Mouse (Mus musculus) hindbrain, embryonic 15.5 days (tissue): ENCODE measurements around the gene Vmn2r21. TPM values are rescaled to one million over a fixed set of nuclear protein-coding genes. Genes with fewer than 3 reads are reported as not detected.
"Not testable (repeated sequence)": the region's sequence is repeated elsewhere in the genome, so short reads cannot be mapped to it uniquely, and the experiment has no call there.

ENCODE experiments used
- ATAC-seq: fragments of 200-750 bp; cut with Nextera tagmentation; 2 replicates; pipeline ENCODE4 v1.8.0; 2017; ENCODE audit warnings: low read depth, moderate number of reproducible peaks, moderate TSS enrichment; ENCODE audit not compliant: low FRiP score
- H3K27ac ChIP-seq: fragments of 300-500 bp; sonication (generic); replicated peaks from 2 replicates; pipeline ENCODE4 v1.5.1; 2015; ENCODE audit warnings: mild to moderate bottlenecking, inconsistent platforms
- H3K27me3 ChIP-seq: fragments of 300-500 bp; sonication (generic); 2 replicates; pipeline ENCODE4 v1.6.1; 2015; ENCODE audit warnings: control low read depth, inconsistent platforms
- H3K36me3 ChIP-seq: fragments of 300-500 bp; sonication (generic); 2 replicates; pipeline ENCODE4 v1.6.1; 2015; ENCODE audit warnings: control low read depth, inconsistent platforms
- H3K4me1 ChIP-seq: fragments of 300-500 bp; sonication (generic); replicated peaks from 2 replicates; pipeline ENCODE4 v1.6.1; 2015; ENCODE audit warnings: control low read depth, inconsistent platforms
- H3K4me2 ChIP-seq: fragments of 300-500 bp; sonication (generic); 2 replicates; pipeline ENCODE4 v1.6.1; 2015; ENCODE audit warnings: moderate library complexity, mild to moderate bottlenecking, inconsistent platforms
- H3K4me3 ChIP-seq: fragments of 300-500 bp; sonication (generic); 2 replicates; pipeline ENCODE4 v1.5.1; 2015; ENCODE audit warnings: mild to moderate bottlenecking, inconsistent platforms
- H3K9ac ChIP-seq: fragments of 300-500 bp; sonication (generic); 2 replicates; pipeline ENCODE4 v1.6.1; 2015; ENCODE audit warnings: inconsistent platforms
- H3K9me3 ChIP-seq: fragments of 300-500 bp; sonication (generic); 2 replicates; pipeline ENCODE4 v1.6.1; 2016; ENCODE audit warnings: control low read depth, inconsistent platforms
- WGBS: fragments of 180-500 bp; shearing (Covaris S2); methylation state at CpG from one replicate; pipeline ENCODE4 v1.1.7; 2015; 5-methylcytosine and 5-hydroxymethylcytosine counted together
- polyA plus RNA-seq: library from polyadenylated mRNA; unstranded; fragments of >200 nt; fragmentation: Nextera tagmentation; extraction: Ambion mirVana; gene quantifications from 2 replicates; pipeline ENCODE4 v1.2.1, GENCODE M21; 2015

The Vmn2r21 gene
- polyA plus RNA-seq: not detected in 2 replicates

DNA sequence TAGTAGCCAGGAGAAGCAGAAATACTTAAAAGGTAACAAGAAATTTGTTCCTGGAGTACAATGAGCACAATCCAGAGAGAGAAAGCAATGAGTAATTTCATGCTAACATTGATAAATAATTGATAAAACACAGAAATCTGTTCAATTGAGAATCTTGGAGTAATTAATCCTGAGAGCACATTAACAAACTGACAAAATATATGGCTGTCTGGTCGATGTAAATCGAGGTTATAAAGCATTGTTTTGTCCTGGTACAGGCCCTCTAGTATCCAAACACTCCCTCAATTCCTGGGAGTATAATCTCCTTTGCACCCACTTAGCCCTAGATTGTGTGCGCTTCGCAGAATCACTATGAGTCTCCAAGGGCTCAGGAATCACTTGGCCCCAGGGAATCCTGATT lies at the start of gene Vmn2r21:
Vmn2r21 (minus strand) TSS at position 101 of the 400 bp plus-strand sequence.
- H3K36me3 ChIP-seq, H3K9ac ChIP-seq, H3K27ac ChIP-seq, H3K27me3 ChIP-seq, H3K4me3 ChIP-seq, H3K4me2 ChIP-seq, ATAC-seq, H3K4me1 ChIP-seq, H3K9me3 ChIP-seq: not testable (repeated sequence)
- no CpG with 5 or more reads among the region's 4 CpGs for WGBS

DNA sequence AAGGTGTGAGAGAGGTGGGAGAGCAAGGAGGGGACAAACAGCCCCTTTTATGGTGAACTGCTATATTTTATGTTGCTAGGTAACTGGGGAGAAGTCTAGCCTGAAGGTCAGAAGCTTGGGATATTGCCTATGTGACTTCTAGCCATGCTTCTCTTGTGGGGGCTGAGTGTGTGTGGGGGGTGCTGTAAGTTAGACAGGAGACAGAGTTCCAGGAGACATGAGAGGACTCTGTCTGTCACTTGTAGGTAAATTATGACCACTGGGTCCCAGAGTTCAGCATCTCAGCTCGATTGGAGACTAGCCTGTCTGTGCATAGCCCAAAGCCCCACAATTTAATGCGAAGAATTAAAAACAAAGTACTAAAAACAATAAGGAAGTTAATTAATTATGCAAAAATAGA lies 41.5 kb upstream of the Vmn2r21 start:
- H3K36me3 ChIP-seq, H3K9me3 ChIP-seq, H3K4me2 ChIP-seq, H3K27ac ChIP-seq, H3K9ac ChIP-seq, H3K4me3 ChIP-seq, H3K4me1 ChIP-seq, H3K27me3 ChIP-seq, ATAC-seq: not testable (repeated sequence)
- WGBS: no CpG with 5 or more reads among the region's 2 CpGs

DNA sequence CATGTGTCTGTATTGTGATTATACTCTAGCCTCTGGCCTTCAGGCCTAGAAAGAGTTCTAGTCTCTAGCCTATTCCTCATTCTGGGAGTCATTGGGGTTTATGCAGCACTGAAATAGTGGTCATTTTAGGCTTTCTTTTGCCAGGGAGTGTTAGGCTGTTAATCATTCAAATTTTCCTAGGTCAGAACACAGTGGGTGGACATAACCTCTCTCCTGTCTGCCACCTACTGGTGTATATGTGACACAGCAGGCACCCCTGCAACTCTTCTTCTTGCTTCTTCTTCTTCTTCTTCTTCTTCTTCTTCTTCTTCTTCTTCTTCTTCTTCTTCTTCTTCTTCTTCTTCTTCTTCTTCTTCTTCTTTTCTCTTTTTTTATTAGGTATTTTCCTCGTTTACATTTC lies 6.5 kb upstream of the Vmn2r21 start:
- not testable (repeated sequence) for H3K27me3 ChIP-seq, H3K27ac ChIP-seq, H3K9me3 ChIP-seq, H3K4me2 ChIP-seq, H3K36me3 ChIP-seq, H3K9ac ChIP-seq, H3K4me1 ChIP-seq, ATAC-seq, H3K4me3 ChIP-seq
- no CpG with 5 or more reads among the region's 1 CpGs for WGBS

DNA sequence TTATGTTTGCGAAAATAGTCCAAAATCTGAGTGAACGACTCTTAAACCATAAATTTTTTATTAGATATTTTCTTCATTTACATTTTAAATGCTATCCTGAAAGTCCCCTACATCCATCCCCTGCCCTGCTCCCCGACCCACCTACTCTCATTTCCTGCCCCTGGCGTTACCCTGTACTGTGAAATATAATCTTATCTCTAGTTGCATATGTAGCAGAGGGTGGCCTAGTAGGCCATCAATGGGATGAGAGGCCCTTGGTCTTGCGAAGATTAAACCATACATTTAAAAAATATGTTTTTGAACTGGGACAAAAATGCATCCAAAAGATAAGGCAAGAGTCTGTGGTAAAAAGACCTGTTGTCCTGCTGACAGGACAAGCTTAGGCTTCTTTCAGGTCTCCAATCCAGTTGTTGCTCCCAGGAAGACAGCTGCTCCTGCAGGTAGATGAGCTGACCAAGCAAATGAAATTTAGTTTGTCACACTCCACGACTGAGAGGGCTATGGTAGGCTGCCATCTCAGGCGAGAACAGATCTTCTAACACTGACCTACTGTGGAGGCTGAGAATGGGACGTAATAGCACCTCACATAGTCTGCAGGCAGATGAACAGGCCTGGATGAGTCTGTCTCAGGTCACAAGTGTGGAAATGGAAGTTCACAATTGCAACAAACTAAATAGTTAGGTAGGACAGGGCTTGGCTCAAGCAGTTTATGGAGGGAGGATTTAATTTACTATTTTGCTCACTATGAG lies 10.8 kb downstream of the Vmn2r21 start:
- H3K4me3 ChIP-seq, H3K36me3 ChIP-seq, H3K4me1 ChIP-seq, H3K27me3 ChIP-seq, H3K4me2 ChIP-seq, H3K27ac ChIP-seq, ATAC-seq, H3K9ac ChIP-seq, H3K9me3 ChIP-seq: not testable (repeated sequence)
- WGBS: no CpG with 5 or more reads among the region's 8 CpGs

DNA sequence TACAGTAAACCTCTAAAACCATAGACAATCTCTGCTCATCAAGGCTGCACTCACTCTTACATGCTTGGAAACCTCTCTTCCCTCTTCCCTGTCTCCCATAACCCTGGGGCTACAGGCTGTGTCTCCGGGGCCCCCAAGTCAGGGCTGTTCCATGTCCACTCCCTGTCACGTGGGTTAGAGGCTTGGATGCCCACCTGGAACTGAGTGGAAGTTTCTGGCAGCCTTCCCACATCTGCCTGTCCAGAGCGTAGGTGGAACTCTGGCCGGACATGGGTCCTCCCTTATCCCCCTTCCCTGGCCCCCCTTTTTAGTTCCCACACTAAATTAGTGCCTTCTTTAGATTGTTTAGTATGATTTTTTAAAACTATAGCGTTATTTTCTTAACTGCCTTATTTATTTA lies 60.2 kb downstream of the Vmn2r21 start:
- not testable (repeated sequence) for H3K27me3 ChIP-seq

DNA sequence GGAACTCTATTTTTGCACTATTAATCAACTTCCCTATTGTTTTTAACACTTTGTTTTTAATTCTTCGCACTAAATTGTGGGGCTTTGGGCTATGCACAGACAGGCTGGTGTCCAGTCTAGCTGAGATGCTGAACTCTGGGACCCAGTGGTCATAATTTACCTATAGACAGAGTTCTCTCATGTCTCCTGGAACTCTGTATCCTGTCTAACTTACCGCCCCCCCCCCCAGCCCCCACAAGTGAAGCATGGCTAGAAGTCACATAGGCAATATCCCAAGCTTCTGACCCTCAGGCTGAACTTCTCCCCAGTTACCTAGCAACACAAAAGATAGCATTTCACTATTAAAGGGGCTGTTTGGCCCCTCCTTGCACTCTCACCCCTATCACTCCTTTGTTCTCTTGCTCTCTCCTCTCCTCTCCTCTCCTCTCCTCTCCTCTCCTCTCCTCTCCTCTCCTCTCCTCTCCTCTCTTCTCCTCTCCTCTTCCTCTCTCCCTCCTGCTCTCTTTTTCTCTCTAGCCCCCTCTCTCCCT lies 60.7 kb downstream of the Vmn2r21 start:
- not testable (repeated sequence) for H3K4me3 ChIP-seq, H3K9me3 ChIP-seq, H3K36me3 ChIP-seq, H3K27ac ChIP-seq, H3K27me3 ChIP-seq, H3K4me2 ChIP-seq, H3K9ac ChIP-seq, ATAC-seq, H3K4me1 ChIP-seq
- WGBS: no CpG with 5 or more reads among the region's 2 CpGs

More for the DNA sequence above, 60.2 kb downstream of the Vmn2r21 start:
- H3K4me3 ChIP-seq, ATAC-seq, H3K9ac ChIP-seq, H3K9me3 ChIP-seq, H3K4me2 ChIP-seq, H3K27ac ChIP-seq, H3K4me1 ChIP-seq, H3K36me3 ChIP-seq: not testable (repeated sequence)
- no CpG with 5 or more reads among the region's 5 CpGs for WGBS

DNA sequence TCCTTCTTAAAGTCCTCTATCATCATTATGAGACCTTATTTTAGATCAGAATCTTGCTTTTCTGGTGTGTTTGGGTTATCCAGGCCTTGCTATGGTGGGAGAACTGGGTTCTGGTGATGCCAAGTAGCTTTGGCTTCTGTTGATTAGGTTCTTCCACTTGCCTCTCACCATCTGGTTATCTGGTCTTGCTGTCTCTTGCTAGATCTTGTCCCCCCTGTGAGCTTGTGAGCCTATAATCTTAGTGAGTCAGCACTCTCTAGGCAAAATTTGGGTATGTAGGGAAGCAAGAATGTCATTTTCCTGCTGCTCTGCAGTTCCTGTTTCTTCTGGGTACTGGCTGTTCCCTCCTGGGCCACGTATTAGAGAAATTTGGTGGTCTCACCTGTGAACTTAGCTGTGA lies 64.6 kb downstream of the Vmn2r21 start:
- H3K27ac ChIP-seq, H3K27me3 ChIP-seq, ATAC-seq, H3K9me3 ChIP-seq, H3K4me2 ChIP-seq, H3K4me1 ChIP-seq, H3K9ac ChIP-seq, H3K4me3 ChIP-seq, H3K36me3 ChIP-seq: not testable (repeated sequence)
- WGBS: no CpG with 5 or more reads among the region's 1 CpGs

Other genes starting within 250 kb of the Vmn2r21 start
- 0.08 and 0.13 TPM in 2 replicates for gene Clec4e, start 243.5 kb downstream of the Vmn2r21 start, polyA plus RNA-seq
- gene Vmn2r19, start 225.1 kb downstream of the Vmn2r21 start, polyA plus RNA-seq: not detected in 2 replicates
- gene Vmn2r20, start 115.3 kb downstream of the Vmn2r21 start, polyA plus RNA-seq: not detected in 2 replicates
- not detected in 2 replicates for gene Vmn2r22, start 117.3 kb upstream of the Vmn2r21 start, polyA plus RNA-seq
- gene Vmn2r23, start 169.3 kb upstream of the Vmn2r21 start, polyA plus RNA-seq: not detected in 2 replicates
- gene Vmn2r24, start 245.5 kb upstream of the Vmn2r21 start, polyA plus RNA-seq: not detected in 2 replicates